Mouse (Mus musculus) stomach, embryonic 16.5 days (tissue): Measurements from ENCODE around the gene Stim1. TPM values are rescaled to one million over a fixed set of nuclear protein-coding genes. Genes with fewer than 3 reads are reported as not detected.

Experiments used
- ATAC-seq: fragments of 200-750 bp; cut with Nextera tagmentation; 2 replicates; pipeline ENCODE4 v1.8.0; 2017; ENCODE audit warnings: moderate number of reproducible peaks, moderate TSS enrichment; ENCODE audit not compliant: insufficient read depth, low FRiP score
- H3K27ac ChIP-seq: fragments of 300-500 bp; sonication (generic); 2 replicates; pipeline ENCODE4 v1.5.1; 2014; ENCODE audit warnings: low read length
- H3K27me3 ChIP-seq: fragments of 300-500 bp; sonication (generic); 2 replicates; pipeline ENCODE4 v1.6.1; 2014; ENCODE audit warnings: low read length, control low read depth, mixed read lengths; ENCODE audit not compliant: control insufficient read depth, insufficient read depth
- H3K36me3 ChIP-seq: fragments of 300-500 bp; sonication (generic); 2 replicates; pipeline ENCODE4 v1.6.1; 2014; ENCODE audit warnings: low read length; ENCODE audit not compliant: control insufficient read depth, insufficient read depth
- H3K4me1 ChIP-seq: fragments of 300-500 bp; sonication (generic); 2 replicates; pipeline ENCODE4 v1.6.1; 2014; ENCODE audit warnings: low read length, control low read depth, mixed read lengths; ENCODE audit not compliant: control insufficient read depth, insufficient read depth
- H3K4me2 ChIP-seq: fragments of 300-500 bp; sonication (generic); 2 replicates; pipeline ENCODE4 v1.6.1; 2014; ENCODE audit warnings: low read depth, low read length, mixed read lengths
- H3K4me3 ChIP-seq: fragments of 300-500 bp; sonication (generic); replicated peaks from 2 replicates; pipeline ENCODE4 v1.5.1; 2014; ENCODE audit warnings: mild to moderate bottlenecking, low read length
- H3K9ac ChIP-seq: fragments of 300-500 bp; sonication (generic); 2 replicates; pipeline ENCODE4 v1.6.1; 2014; ENCODE audit warnings: low read length
- H3K9me3 ChIP-seq: fragments of 300-500 bp; sonication (generic); replicated peaks from 2 replicates; pipeline ENCODE4 v1.6.1; 2016; ENCODE audit warnings: low read length, control low read depth; ENCODE audit not compliant: control insufficient read depth
- WGBS: fragments of 180-500 bp; shearing (Covaris S2); extraction: QIAGEN DNeasy Blood & Tissue Kit; methylation state at CpG from one replicate; pipeline ENCODE4 v1.1.7; 2014; 5-methylcytosine and 5-hydroxymethylcytosine counted together
- polyA plus RNA-seq: library from polyadenylated mRNA; unstranded; fragments of >200 nt; fragmentation: Nextera tagmentation; extraction: Ambion mirVana; gene quantifications from 2 replicates; pipeline ENCODE4 v1.2.1, GENCODE M21; 2015

Stim1 gene
- polyA plus RNA-seq, 1 experiment from 2014 or later, result 33.7 TPM

GRCm38 (mm10) chr7:102272422-102272948 lies 4.9 kb downstream of the Stim1 start:
- H3K4me1 ChIP-seq, result peaks cover 16% of the 10 kb centered on the region; the same call in 1 of the 2 replicates
- no peak overlapping the region for H3K4me3 ChIP-seq
- no peak overlapping the region for H3K4me2 ChIP-seq
- H3K9me3 ChIP-seq, result no peaks in the 10 kb centered on the region
- H3K9ac ChIP-seq, result no peak overlapping the region
- H3K36me3 ChIP-seq, result no peaks in the 10 kb centered on the region
- 0 out of 2 replicates have a peak, but pooled peaks have one; percentile 7 for ATAC-seq
- no peak overlapping the region for H3K27ac ChIP-seq
- H3K27me3 ChIP-seq, result no peaks in the 10 kb centered on the region
- 54% methylated on average over 3 of the region's 3 CpGs for WGBS

DNA sequence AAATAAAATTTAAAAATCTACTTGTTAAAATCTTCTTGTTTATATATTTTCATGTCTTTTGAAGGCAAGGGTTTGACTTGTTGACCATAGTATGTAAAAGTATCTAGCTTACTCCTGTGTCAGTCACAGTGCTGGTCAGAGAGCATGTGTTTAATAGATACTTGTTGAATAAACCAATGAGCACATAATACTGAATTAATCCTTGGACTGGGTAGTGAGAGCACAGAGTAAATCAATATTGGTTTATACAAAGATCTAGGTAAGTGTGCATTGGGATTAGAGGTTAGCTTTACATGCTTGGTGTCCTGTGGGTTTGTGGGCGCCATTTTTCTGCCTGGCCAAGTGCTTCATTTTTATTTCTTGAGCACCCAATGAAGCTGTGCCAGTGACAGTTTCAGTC lies 13.8 kb downstream of the Stim1 start:
- ATAC-seq, result no peak
- WGBS, result 83% methylated on average over 1 of the region's 1 CpGs

DNA sequence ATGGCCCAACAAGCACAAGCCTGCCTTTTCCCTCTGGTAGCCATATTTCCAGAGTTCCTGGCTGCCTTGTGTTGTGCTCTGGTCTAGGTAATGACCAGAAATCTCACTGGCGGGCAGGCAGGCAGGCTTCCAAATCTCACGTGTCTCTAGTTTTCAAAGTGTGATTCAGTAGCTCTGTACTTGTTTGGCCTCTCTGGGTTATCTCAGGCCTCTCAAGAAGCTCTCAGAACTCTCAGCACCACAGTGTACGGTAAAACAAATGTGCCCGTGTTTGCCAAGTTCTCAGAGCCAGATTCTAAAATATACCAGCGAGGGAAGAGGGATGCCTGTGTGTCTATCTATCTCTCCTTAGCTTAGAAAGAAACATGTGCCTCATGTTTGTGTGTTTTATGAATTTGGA lies 14.7 kb downstream of the Stim1 start:
- Histone ChIP-seq H3K27me3 (no peaks in the 10 kb centered on the region), H3K27ac (no peak overlapping the region)
- no peak for ATAC-seq

More for the DNA sequence above, 13.8 kb downstream of the Stim1 start:
- Histone ChIP-seq H3K4me3 (no peak overlapping the region), H3K9me3 (no peaks in the 10 kb centered on the region), H3K4me1 (peaks cover 7% of the 10 kb centered on the region; the same call in 1 of the 2 replicates), H3K27me3 (no peaks in the 10 kb centered on the region), H3K27ac (no peak overlapping the region), H3K36me3 (no peaks in the 10 kb centered on the region), H3K4me2 (no peak overlapping the region), H3K9ac (no peak overlapping the region)

GRCm38 (mm10) chr7:102289466-102289865 lies 21.9 kb downstream of the Stim1 start:
- 81% methylated on average over 6 of the region's 6 CpGs for WGBS
- Histone ChIP-seq H3K4me2 (no peak overlapping the region), H3K4me3 (no peak overlapping the region), H3K27me3 (no peaks in the 10 kb centered on the region), H3K9me3 (no peaks in the 10 kb centered on the region), H3K4me1 (no peaks in the 10 kb centered on the region), H3K36me3 (no peaks in the 10 kb centered on the region), H3K27ac (no peak overlapping the region), H3K9ac (no peak overlapping the region)
- no peak for ATAC-seq

More for the DNA sequence above, 14.7 kb downstream of the Stim1 start:
- peaks cover 7% of the 10 kb centered on the region; the same call in 1 of the 2 replicates for H3K4me1 ChIP-seq
- no peaks in the 10 kb centered on the region for H3K36me3 ChIP-seq
- no peak overlapping the region for H3K9ac ChIP-seq
- H3K4me3 ChIP-seq, result no peak overlapping the region
- no peak overlapping the region for H3K4me2 ChIP-seq
- WGBS, result 47% methylated on average over 5 of the region's 5 CpGs
- no peaks in the 10 kb centered on the region for H3K9me3 ChIP-seq

DNA sequence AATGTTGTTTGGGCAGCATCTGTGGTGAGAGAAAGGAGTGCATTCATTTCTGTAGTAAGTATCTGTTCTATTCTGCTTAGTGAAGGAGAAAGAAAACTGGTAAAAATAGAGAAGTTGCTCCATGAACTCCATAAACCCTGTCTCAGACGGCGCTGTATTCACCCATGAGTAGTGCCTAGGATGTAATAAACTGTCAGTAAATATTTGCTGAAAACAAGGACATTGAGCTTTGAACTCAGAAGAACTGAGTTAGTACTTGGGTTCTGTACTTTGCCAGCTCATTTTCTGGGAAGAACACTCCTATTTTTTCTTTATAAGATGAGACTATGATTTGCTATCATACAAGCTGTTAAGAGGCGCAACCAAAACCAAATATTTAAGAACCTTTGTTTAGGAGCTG lies 24.6 kb downstream of the Stim1 start:
- H3K36me3 ChIP-seq, result no peaks in the 10 kb centered on the region
- H3K4me1 ChIP-seq, result no peaks in the 10 kb centered on the region
- H3K4me3 ChIP-seq, result no peak overlapping the region
- H3K27me3 ChIP-seq, result no peaks in the 10 kb centered on the region
- WGBS, result 76% methylated on average over 3 of the region's 3 CpGs
- no peak overlapping the region for H3K27ac ChIP-seq
- no peak for ATAC-seq
- H3K9me3 ChIP-seq, result no peaks in the 10 kb centered on the region
- H3K9ac ChIP-seq, result no peak overlapping the region
- no peak overlapping the region for H3K4me2 ChIP-seq

DNA sequence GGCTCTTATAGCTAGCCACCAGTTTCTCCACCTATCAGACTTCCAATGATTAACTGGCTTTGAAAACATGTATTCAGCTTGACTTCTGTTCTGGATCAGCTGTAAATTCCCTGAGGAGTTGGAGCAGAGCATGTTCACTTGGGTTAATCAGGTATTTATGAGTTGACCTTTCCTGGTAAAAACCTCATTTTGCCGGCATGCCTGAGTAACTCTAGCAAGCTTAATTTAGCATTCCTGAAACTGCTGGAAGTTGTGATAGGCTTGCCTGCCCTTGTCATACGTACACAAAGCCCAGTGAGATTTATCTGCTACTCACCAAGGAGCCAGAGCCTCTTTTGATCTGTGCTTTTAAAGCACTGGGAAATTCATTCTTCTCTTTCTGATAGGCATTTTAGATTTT lies 25.6 kb downstream of the Stim1 start:
- ATAC-seq, result no peak
- H3K9ac ChIP-seq, result no peak overlapping the region
- H3K4me2 ChIP-seq, result no peak overlapping the region

DNA sequence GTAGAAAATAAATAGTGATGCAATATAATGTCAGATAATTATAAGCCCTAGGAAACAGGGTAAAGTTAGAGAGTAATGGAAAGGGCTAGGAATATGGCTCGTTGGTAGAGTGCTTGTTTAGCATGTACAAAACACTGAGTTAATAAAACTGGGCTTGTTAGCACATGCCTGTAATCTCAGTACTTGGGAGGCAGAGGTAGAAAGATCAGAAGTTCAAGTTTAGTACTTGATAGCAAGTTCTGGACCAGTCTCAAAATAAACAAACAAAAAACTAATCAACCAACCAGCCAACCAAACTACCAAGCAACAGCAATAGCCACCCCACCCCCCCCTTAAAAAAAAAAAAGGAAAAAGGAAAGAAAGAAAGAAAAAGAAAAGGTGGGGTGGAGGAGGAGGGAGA lies 33.2 kb downstream of the Stim1 start:
- ATAC-seq, result no peak

More for the DNA sequence above, 25.6 kb downstream of the Stim1 start:
- Histone ChIP-seq H3K27me3 (no peaks in the 10 kb centered on the region), H3K36me3 (no peaks in the 10 kb centered on the region), H3K9me3 (no peaks in the 10 kb centered on the region), H3K4me3 (no peak overlapping the region), H3K27ac (no peak overlapping the region), H3K4me1 (no peaks in the 10 kb centered on the region)
- WGBS, result 21% methylated on average over 2 of the region's 2 CpGs

GRCm38 (mm10) chr7:102302471-102302870 lies 34.9 kb downstream of the Stim1 start:
- Histone ChIP-seq H3K36me3 (no peaks in the 10 kb centered on the region), H3K9me3 (no peaks in the 10 kb centered on the region), H3K4me2 (no peak overlapping the region), H3K4me1 (no peaks in the 10 kb centered on the region), H3K27ac (no peak overlapping the region), H3K27me3 (no peaks in the 10 kb centered on the region), H3K9ac (no peak overlapping the region), H3K4me3 (no peak overlapping the region)
- WGBS, result 95% methylated on average over 4 of the region's 4 CpGs
- no peak for ATAC-seq

More for the DNA sequence above, 33.2 kb downstream of the Stim1 start:
- H3K36me3 ChIP-seq, result no peaks in the 10 kb centered on the region
- no peaks in the 10 kb centered on the region for H3K4me1 ChIP-seq
- H3K4me3 ChIP-seq, result no peak overlapping the region
- H3K27ac ChIP-seq, result no peak overlapping the region
- 60% methylated on average over 1 of the region's 1 CpGs for WGBS
- no peaks in the 10 kb centered on the region for H3K9me3 ChIP-seq
- H3K4me2 ChIP-seq, result no peak overlapping the region
- no peaks in the 10 kb centered on the region for H3K27me3 ChIP-seq
- no peak overlapping the region for H3K9ac ChIP-seq

- Histone ChIP-seq H3K27me3 (no peaks in the 10 kb centered on the region), H3K4me1 (no peaks in the 10 kb centered on the region), H3K4me3 (no peak overlapping the region), H3K4me2 (no peak overlapping the region), H3K27ac (no peak overlapping the region), H3K9ac (no peak overlapping the region), H3K9me3 (no peaks in the 10 kb centered on the region), H3K36me3 (no peaks in the 10 kb centered on the region)
- 76% methylated on average over 2 of the region's 2 CpGs for WGBS
- no peak for ATAC-seq
Measured at GRCm38 (mm10) chr7:102305596-102305995, 38.0 kb downstream of the Stim1 start.
